Mouse (Mus musculus): ENCODE data around the gene Gm20431. TPM values are rescaled to one million over a fixed set of nuclear protein-coding genes. Genes with fewer than 3 reads are reported as not detected.
"Not testable (repeated sequence)": the region's sequence is repeated elsewhere in the genome, so short reads cannot be mapped to it uniquely, and the experiment has no call there.

Gene Gm20431
- polyA plus RNA-seq, 1 experiment from 2014 or later: 8.4 TPM

GRCm38 (mm10) chr2:167624368-167625075 is 36.8 kb downstream of the Gm20431 start:
- H3K4me2 ChIP-seq (replicated peaks; ENCODE audit: low read depth, low read length): no peak overlapping the region
- WGBS: 95% methylated on average over 6 of the region's 6 CpGs
- no peaks in the 10 kb centered on the region for H3K4me1 ChIP-seq (replicated peaks; ENCODE audit: control insufficient read depth, insufficient read depth, low read length)
- no peak overlapping the region for H3K27ac ChIP-seq (ENCODE audit: low read depth, low read length)
- no peak overlapping the region for H3K4me3 ChIP-seq (ENCODE audit: low read depth, low read length)
- DNase-seq (ENCODE audit: low spot score) (no peak), ATAC-seq (ENCODE audit: low FRiP score) (no peak)
- H3K27me3 ChIP-seq (ENCODE audit: control insufficient read depth, insufficient read depth, low read length): no peaks in the 10 kb centered on the region
- no peaks in the 10 kb centered on the region for H3K36me3 ChIP-seq (ENCODE audit: control insufficient read depth, insufficient read depth, low read length)
- H3K9ac ChIP-seq (ENCODE audit: low read depth, low read length): no peak overlapping the region
- no peaks in the 10 kb centered on the region for H3K9me3 ChIP-seq (ENCODE audit: control insufficient read depth, low read length)

DNA sequence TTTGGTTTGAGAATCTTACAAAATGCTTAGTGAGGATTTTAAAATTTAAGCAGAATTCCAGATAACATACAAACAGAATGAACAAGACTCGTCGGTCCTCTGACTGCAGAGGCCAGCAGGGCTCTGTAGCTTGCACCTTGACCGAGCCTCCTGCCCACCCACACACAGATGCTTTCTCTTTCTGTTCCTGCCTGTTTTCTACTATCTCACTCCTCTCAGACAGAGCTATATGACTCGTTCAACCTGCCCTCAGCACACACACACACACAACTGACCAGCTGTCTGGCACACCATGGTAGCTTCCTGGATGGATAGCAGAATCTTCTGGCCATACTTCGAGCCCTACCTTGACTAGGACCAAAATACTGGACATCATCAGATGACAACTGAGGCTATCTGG is 38.3 kb downstream of the Gm20431 start:
- H3K9me3 ChIP-seq (ENCODE audit: control insufficient read depth, low read length): no peaks in the 10 kb centered on the region
- no peak overlapping the region for H3K4me3 ChIP-seq (ENCODE audit: low read depth, low read length)
- no peaks in the 10 kb centered on the region for H3K27me3 ChIP-seq (ENCODE audit: control insufficient read depth, insufficient read depth, low read length)
- H3K4me1 ChIP-seq (replicated peaks; ENCODE audit: control insufficient read depth, insufficient read depth, low read length): no peaks in the 10 kb centered on the region
- no peak for ATAC-seq (ENCODE audit: low FRiP score)
- no peaks in the 10 kb centered on the region for H3K36me3 ChIP-seq (ENCODE audit: control insufficient read depth, insufficient read depth, low read length)
- no peak for DNase-seq (ENCODE audit: low spot score)
- 90% methylated on average over 5 of the region's 5 CpGs for WGBS
- no peak overlapping the region for H3K9ac ChIP-seq (ENCODE audit: low read depth, low read length)
- H3K27ac ChIP-seq (ENCODE audit: low read depth, low read length): no peak overlapping the region
- H3K4me2 ChIP-seq (replicated peaks; ENCODE audit: low read depth, low read length): no peak overlapping the region

- no peak for DNase-seq (ENCODE audit: low spot score)
- no peaks in the 10 kb centered on the region for H3K36me3 ChIP-seq (ENCODE audit: control insufficient read depth, insufficient read depth, low read length)
- ATAC-seq (ENCODE audit: low FRiP score): no peak
Measured at GRCm38 (mm10) chr2:167622352-167622751, 38.9 kb downstream of the Gm20431 start.

DNA sequence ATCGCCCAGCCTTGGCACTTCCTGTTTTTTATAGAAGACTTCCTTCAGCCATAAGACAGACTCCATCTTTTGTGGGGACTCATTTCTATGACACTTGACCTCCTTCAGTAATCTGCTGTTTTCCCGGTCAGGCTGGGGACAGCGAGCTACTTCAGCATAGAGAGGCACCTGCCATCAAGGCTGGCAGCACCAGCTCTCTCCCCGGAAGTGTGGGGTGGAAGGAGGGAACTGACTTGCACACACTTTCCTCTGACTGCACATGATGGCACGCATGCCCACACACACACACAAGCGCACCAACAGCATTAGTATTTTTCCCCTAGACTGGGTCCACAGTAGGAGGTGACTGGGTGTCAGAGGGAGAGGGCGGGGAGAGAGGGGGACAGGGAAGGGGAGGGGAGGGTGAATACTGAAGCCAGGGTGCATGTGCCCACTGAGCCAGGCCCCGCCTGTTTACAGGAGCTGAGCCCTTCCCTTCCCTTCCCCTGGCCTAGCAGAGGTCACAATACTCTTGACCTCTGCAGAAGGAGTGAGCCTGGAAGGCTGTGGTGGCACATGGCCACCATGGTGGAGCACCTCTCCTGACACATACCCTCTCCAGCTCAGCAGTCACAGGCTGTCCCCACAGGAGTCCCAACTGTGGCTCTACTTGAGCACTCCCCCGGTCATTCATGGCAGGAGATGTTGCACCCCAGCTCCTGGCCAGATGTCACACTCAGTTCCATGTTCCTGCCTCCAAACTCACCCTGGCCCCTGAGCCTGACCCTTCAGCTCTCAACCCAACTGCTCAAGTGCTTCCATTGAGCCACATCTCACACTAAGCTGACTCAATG is 39.8 kb downstream of the Gm20431 start:
- DNase-seq (ENCODE audit: low spot score) (no peak), ATAC-seq (ENCODE audit: low FRiP score) (no peak)
- Histone ChIP-seq H3K9ac (ENCODE audit: low read depth, low read length) (no peak overlapping the region), H3K9me3 (ENCODE audit: control insufficient read depth, low read length) (no peaks in the 10 kb centered on the region), H3K27ac (ENCODE audit: low read depth, low read length) (no peak overlapping the region), H3K4me3 (ENCODE audit: low read depth, low read length) (no peak overlapping the region), H3K4me1 (replicated peaks; ENCODE audit: control insufficient read depth, insufficient read depth, low read length) (no peaks in the 10 kb centered on the region), H3K36me3 (ENCODE audit: control insufficient read depth, insufficient read depth, low read length) (0 out of 2 replicates have a peak, but pooled peaks cover 2% of the 10 kb centered on the region), H3K27me3 (ENCODE audit: control insufficient read depth, insufficient read depth, low read length) (no peaks in the 10 kb centered on the region), H3K4me2 (replicated peaks; ENCODE audit: low read depth, low read length) (no peak overlapping the region)
- 86% methylated on average over 9 of the region's 9 CpGs for WGBS

More at GRCm38 (mm10) chr2:167622352-167622751, 38.9 kb downstream of the Gm20431 start:
- no peaks in the 10 kb centered on the region for H3K27me3 ChIP-seq (ENCODE audit: control insufficient read depth, insufficient read depth, low read length)
- WGBS: 89% methylated on average over 13 of the region's 13 CpGs
- H3K4me2 ChIP-seq (replicated peaks; ENCODE audit: low read depth, low read length): no peak overlapping the region
- no peak overlapping the region for H3K4me3 ChIP-seq (ENCODE audit: low read depth, low read length)
- no peak overlapping the region for H3K9ac ChIP-seq (ENCODE audit: low read depth, low read length)
- H3K4me1 ChIP-seq (replicated peaks; ENCODE audit: control insufficient read depth, insufficient read depth, low read length): no peaks in the 10 kb centered on the region
- no peak overlapping the region for H3K27ac ChIP-seq (ENCODE audit: low read depth, low read length)
- H3K9me3 ChIP-seq (ENCODE audit: control insufficient read depth, low read length): no peaks in the 10 kb centered on the region

GRCm38 (mm10) chr2:167617472-167617871 is 43.8 kb downstream of the Gm20431 start:
- H3K27ac ChIP-seq (ENCODE audit: low read depth, low read length): no peak overlapping the region
- H3K36me3 ChIP-seq (ENCODE audit: control insufficient read depth, insufficient read depth, low read length): peaks cover 8% of the 10 kb centered on the region; the same call in 1 of the 2 replicates
- H3K4me2 ChIP-seq (replicated peaks; ENCODE audit: low read depth, low read length): no peak overlapping the region
- H3K4me1 ChIP-seq (replicated peaks; ENCODE audit: control insufficient read depth, insufficient read depth, low read length): no peaks in the 10 kb centered on the region
- no peak overlapping the region for H3K4me3 ChIP-seq (ENCODE audit: low read depth, low read length)
- no peak for ATAC-seq (ENCODE audit: low FRiP score)
- H3K9ac ChIP-seq (ENCODE audit: low read depth, low read length): no peak overlapping the region
- DNase-seq (ENCODE audit: low spot score): no peak
- H3K9me3 ChIP-seq (ENCODE audit: control insufficient read depth, low read length): no peaks in the 10 kb centered on the region
- WGBS: 68% methylated on average over 4 of the region's 4 CpGs
- no peaks in the 10 kb centered on the region for H3K27me3 ChIP-seq (ENCODE audit: control insufficient read depth, insufficient read depth, low read length)

DNA sequence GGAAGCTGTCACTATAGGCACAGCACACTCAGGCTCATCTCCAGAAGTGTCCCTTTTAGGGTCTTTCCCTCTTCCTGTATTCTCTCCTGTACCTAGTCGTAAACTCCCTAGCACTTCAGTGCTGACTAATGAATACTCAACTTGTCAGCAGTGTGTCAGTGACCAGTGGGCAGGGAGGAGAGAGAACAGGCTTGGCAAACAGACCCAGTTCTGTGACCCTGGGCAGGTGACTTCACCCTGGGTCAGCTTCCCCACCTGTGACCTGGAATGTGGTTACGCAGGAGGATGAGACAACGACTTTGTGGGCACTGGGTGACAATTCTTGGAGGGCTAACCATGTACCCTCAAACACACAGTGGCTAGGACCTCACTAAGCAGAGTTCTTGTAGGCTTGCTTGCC is 44.3 kb downstream of the Gm20431 start:
- Histone ChIP-seq H3K9ac (ENCODE audit: low read depth, low read length) (no peak overlapping the region), H3K27me3 (ENCODE audit: control insufficient read depth, insufficient read depth, low read length) (no peaks in the 10 kb centered on the region), H3K9me3 (ENCODE audit: control insufficient read depth, low read length) (no peaks in the 10 kb centered on the region), H3K36me3 (ENCODE audit: control insufficient read depth, insufficient read depth, low read length) (peaks cover 8% of the 10 kb centered on the region; the same call in 1 of the 2 replicates), H3K4me1 (replicated peaks; ENCODE audit: control insufficient read depth, insufficient read depth, low read length) (no peaks in the 10 kb centered on the region), H3K4me2 (replicated peaks; ENCODE audit: low read depth, low read length) (no peak overlapping the region), H3K4me3 (ENCODE audit: low read depth, low read length) (no peak overlapping the region), H3K27ac (ENCODE audit: low read depth, low read length) (no peak overlapping the region)
- ATAC-seq (ENCODE audit: low FRiP score) (no peak), DNase-seq (ENCODE audit: low spot score) (no peak)
- 94% methylated on average over 3 of the region's 3 CpGs for WGBS

DNA sequence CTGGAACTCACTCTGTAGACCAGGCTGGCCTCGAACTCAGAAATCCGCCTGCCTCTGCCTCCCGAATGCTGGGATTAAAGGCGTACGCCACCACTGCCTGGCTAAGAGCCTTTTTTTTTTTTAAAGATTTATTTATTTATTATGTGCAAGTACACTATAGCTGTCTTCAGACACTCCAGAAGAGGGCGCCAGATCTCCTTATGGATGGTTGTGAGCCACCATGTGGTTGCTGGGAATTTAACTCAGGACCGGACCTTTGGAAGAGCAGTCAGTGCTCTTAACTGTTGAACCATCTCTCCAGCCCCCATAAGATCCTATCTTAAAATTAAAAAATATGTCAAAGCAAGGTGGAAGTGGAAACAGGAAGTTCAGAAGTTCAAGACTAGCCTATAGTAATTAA is 48.0 kb downstream of the Gm20431 start:
- not testable (repeated sequence) for H3K4me1 ChIP-seq (replicated peaks; ENCODE audit: control insufficient read depth, insufficient read depth, low read length); H3K27ac ChIP-seq (ENCODE audit: low read depth, low read length); H3K4me3 ChIP-seq (ENCODE audit: low read depth, low read length); ATAC-seq (ENCODE audit: low FRiP score); H3K9ac ChIP-seq (ENCODE audit: low read depth, low read length); H3K9me3 ChIP-seq (ENCODE audit: control insufficient read depth, low read length); H3K27me3 ChIP-seq (ENCODE audit: control insufficient read depth, insufficient read depth, low read length); H3K36me3 ChIP-seq (ENCODE audit: control insufficient read depth, insufficient read depth, low read length); H3K4me2 ChIP-seq (replicated peaks; ENCODE audit: low read depth, low read length); DNase-seq (ENCODE audit: low spot score)
- WGBS: 95% methylated on average over 7 of the region's 7 CpGs

GRCm38 (mm10) chr2:167612122-167612521 is 49.2 kb downstream of the Gm20431 start:
- Histone ChIP-seq H3K4me2 (replicated peaks; ENCODE audit: low read depth, low read length) (no peak overlapping the region), H3K27me3 (ENCODE audit: control insufficient read depth, insufficient read depth, low read length) (no peaks in the 10 kb centered on the region), H3K4me3 (ENCODE audit: low read depth, low read length) (no peak overlapping the region), H3K4me1 (replicated peaks; ENCODE audit: control insufficient read depth, insufficient read depth, low read length) (no peaks in the 10 kb centered on the region), H3K9ac (ENCODE audit: low read depth, low read length) (no peak overlapping the region), H3K36me3 (ENCODE audit: control insufficient read depth, insufficient read depth, low read length) (peaks cover 8% of the 10 kb centered on the region; the same call in 1 of the 2 replicates), H3K9me3 (ENCODE audit: control insufficient read depth, low read length) (no peaks in the 10 kb centered on the region), H3K27ac (ENCODE audit: low read depth, low read length) (no peak overlapping the region)
- 95% methylated on average over 14 of the region's 14 CpGs for WGBS
- ATAC-seq (ENCODE audit: low FRiP score) (no peak), DNase-seq (ENCODE audit: low spot score) (no peak)
